Mouse (Mus musculus) limb, embryonic 10.5 days (tissue): ENCODE results near the gene Ctns. TPM values are rescaled to one million over a fixed set of nuclear protein-coding genes. Genes with fewer than 3 reads are reported as not detected.

Source experiments
- DNase-seq: peaks from one replicate; pipeline ENCODE4 v3.0.0-alpha.2; 2017; ENCODE audit warnings: low spot score
- H3K27ac ChIP-seq: fragments of 300-500 bp; sonication (generic); 2 replicates; pipeline ENCODE4 v1.5.1; 2016; ENCODE audit warnings: mild to moderate bottlenecking
- H3K27me3 ChIP-seq: fragments of 300-500 bp; sonication (generic); 2 replicates; pipeline ENCODE4 v1.6.1; 2016; ENCODE audit warnings: low read depth, mild to moderate bottlenecking; ENCODE audit not compliant: poor library complexity, severe bottlenecking
- H3K36me3 ChIP-seq: fragments of 300-500 bp; sonication (generic); 2 replicates; pipeline ENCODE4 v1.6.1; 2016; ENCODE audit warnings: mild to moderate bottlenecking, moderate library complexity
- H3K4me1 ChIP-seq: fragments of 300-500 bp; sonication (generic); 2 replicates; pipeline ENCODE4 v1.6.1; 2016
- H3K4me3 ChIP-seq: fragments of 300-500 bp; sonication (generic); 2 replicates; pipeline ENCODE4 v1.5.1; 2016; ENCODE audit warnings: mild to moderate bottlenecking, moderate library complexity
- H3K9me3 ChIP-seq: fragments of 300-500 bp; sonication (generic); replicated peaks from 2 replicates; pipeline ENCODE4 v1.6.1; 2016; ENCODE audit warnings: mild to moderate bottlenecking
- WGBS: fragments of 180-500 bp; shearing (Covaris S2); methylation state at CpG from one replicate; pipeline ENCODE4 v1.1.7; 2016; 5-methylcytosine and 5-hydroxymethylcytosine counted together
- polyA plus RNA-seq: library from polyadenylated mRNA; unstranded; fragments of >200 nt; fragmentation: Nextera tagmentation; extraction: Ambion mirVana; gene quantifications from 2 replicates; pipeline ENCODE4 v1.2.1, GENCODE M21; 2016

Ctns gene
- polyA plus RNA-seq: 16.7 and 21.0 TPM in 2 replicates

GRCm38 (mm10) chr11:73198603-73199229, at the start of gene Ctns:
TSS of gene Ctns (minus strand) at chr11:73199042.
- H3K27ac ChIP-seq: peak within 1 kb of the TSS; percentile 63; the same call in 1 of the 2 replicates
- H3K27me3 ChIP-seq: no peaks in the 10 kb centered on the region; the same call in 1 of the 2 replicates
- peaks cover 17% of the 10 kb centered on the region for H3K4me1 ChIP-seq
- peak; percentile 86 for DNase-seq
- no peaks in the 10 kb centered on the region for H3K9me3 ChIP-seq
- peak within 1 kb of the TSS; percentile 67 for H3K4me3 ChIP-seq
- WGBS: 2% methylated on average over 22 of the region's 22 CpGs
- H3K36me3 ChIP-seq: 0 out of 2 replicates have a peak, but pooled peaks cover 5% of the 10 kb centered on the region

DNA sequence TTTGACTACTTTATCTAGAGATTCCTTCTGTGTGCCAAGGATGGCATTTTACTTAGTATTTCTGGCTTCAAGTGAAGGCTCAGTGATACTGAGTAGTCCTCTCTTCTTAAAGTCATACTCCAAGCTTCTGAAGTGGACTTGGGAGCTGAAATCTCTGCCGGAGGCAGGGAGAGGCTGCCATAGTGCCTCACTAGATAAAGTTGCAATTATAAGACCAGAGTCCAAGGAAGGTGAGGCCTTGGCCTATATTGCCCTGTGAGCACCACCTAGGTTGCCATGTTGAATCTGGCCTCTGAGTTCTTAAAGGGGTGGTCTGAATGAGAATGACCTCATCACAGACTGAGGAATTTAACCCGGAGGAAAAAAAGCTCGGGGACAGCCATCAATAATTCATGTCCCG, 43.9 kb upstream of the Ctns start:
- no peak for DNase-seq
- 88% methylated on average over 4 of the region's 4 CpGs for WGBS
- no peak overlapping the region for H3K4me3 ChIP-seq
- H3K4me1 ChIP-seq: no peaks in the 10 kb centered on the region
- no peak overlapping the region for H3K27ac ChIP-seq
- H3K36me3 ChIP-seq: no peaks in the 10 kb centered on the region
- no peaks in the 10 kb centered on the region for H3K9me3 ChIP-seq
- no peaks in the 10 kb centered on the region for H3K27me3 ChIP-seq

- no peaks in the 10 kb centered on the region for H3K36me3 ChIP-seq
- no peak overlapping the region for H3K27ac ChIP-seq
- H3K4me1 ChIP-seq: no peaks in the 10 kb centered on the region
- no peaks in the 10 kb centered on the region for H3K27me3 ChIP-seq
- DNase-seq: no peak
- H3K9me3 ChIP-seq: no peaks in the 10 kb centered on the region
- 86% methylated on average over 6 of the region's 6 CpGs for WGBS
- H3K4me3 ChIP-seq: no peak overlapping the region
These were observed 43.4 kb upstream of the Ctns start for GRCm38 (mm10) chr11:73242199-73242598.

DNA sequence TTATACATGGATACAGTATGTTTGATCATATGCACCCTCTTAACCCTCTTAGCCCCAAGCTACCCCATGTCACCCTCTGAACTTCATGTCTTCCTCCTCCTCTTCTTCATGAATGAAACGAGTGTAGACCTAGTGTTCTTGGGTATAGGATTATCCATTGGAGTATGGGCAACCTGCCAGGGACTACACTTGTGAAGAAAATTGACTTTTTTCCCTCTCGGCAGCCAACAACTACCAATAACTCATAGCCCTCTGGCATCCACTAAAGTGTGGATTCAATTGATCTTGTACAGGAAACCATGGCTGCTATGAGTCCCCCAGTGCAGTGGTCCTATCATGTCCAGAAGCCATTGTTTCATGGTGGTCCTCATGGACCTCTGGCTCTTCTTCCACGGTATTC, 37.9 kb upstream of the Ctns start:
- WGBS: 81% methylated on average over 3 of the region's 3 CpGs
- no peak overlapping the region for H3K4me3 ChIP-seq
- H3K9me3 ChIP-seq: no peaks in the 10 kb centered on the region
- DNase-seq: no peak
- H3K27me3 ChIP-seq: no peaks in the 10 kb centered on the region
- no peaks in the 10 kb centered on the region for H3K36me3 ChIP-seq
- H3K27ac ChIP-seq: no peak overlapping the region
- peaks cover 3% of the 10 kb centered on the region; the same call in 1 of the 2 replicates for H3K4me1 ChIP-seq

GRCm38 (mm10) chr11:73235990-73236701, 37.3 kb upstream of the Ctns start:
- WGBS: 52% methylated on average over 5 of the region's 5 CpGs
- no peak for DNase-seq
- H3K9me3 ChIP-seq: no peaks in the 10 kb centered on the region
- H3K4me3 ChIP-seq: no peak overlapping the region
- peaks cover 3% of the 10 kb centered on the region; the same call in 1 of the 2 replicates for H3K4me1 ChIP-seq
- H3K27ac ChIP-seq: 0 out of 2 replicates have a peak overlapping the region, but pooled peaks have one; percentile 30
- H3K36me3 ChIP-seq: no peaks in the 10 kb centered on the region
- no peaks in the 10 kb centered on the region for H3K27me3 ChIP-seq

- no peak for DNase-seq
- Histone ChIP-seq H3K27ac (no peak within 1 kb of the TSS), H3K27me3 (no peaks in the 10 kb centered on the region), H3K4me3 (no peak within 1 kb of the TSS), H3K4me1 (peaks cover 3% of the 10 kb centered on the region; the same call in 1 of the 2 replicates), H3K36me3 (no peaks in the 10 kb centered on the region), H3K9me3 (no peaks in the 10 kb centered on the region; the same call in 1 of the 2 replicates)
- 90% methylated on average over 5 of the region's 5 CpGs for whole genome bisulfite sequencing
These were observed 35.1 kb upstream of the Ctns start, which contains the start of gene Trpv1 for GRCm38 (mm10) chr11:73233992-73234391. TSS of gene Trpv1 (plus strand) at chr11:73234292.

DNA sequence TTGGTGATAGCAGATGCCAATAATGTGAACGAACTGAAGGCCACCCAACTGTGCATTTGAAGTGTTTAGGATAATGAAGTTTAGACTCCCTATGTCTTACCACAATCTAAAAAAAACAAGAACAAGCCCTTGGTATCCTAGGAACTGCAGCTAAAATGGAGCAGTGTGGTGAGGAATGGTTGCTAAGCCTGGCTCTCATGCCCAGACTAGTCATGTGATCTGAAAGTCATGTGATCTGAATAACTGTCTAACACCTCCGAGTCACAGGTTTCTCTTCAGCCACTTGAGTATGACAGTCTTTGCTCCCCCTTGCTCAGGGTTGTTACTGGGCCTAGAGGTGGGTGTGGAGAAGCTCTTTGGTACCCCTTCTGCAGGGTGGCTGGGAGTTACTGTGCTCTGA, 33.7 kb upstream of the Ctns start:
- Histone ChIP-seq H3K4me3 (no peak overlapping the region), H3K27me3 (no peaks in the 10 kb centered on the region), H3K9me3 (no peaks in the 10 kb centered on the region; the same call in 1 of the 2 replicates), H3K36me3 (no peaks in the 10 kb centered on the region), H3K4me1 (peaks cover 3% of the 10 kb centered on the region; the same call in 1 of the 2 replicates), H3K27ac (no peak overlapping the region)
- DNase-seq: no peak
- WGBS: 59% methylated on average over 2 of the region's 2 CpGs

GRCm38 (mm10) chr11:73230081-73230480, 31.2 kb upstream of the Ctns start:
- H3K9me3 ChIP-seq: no peaks in the 10 kb centered on the region; the same call in 1 of the 2 replicates
- WGBS: 93% methylated on average over 5 of the region's 5 CpGs
- no peaks in the 10 kb centered on the region for H3K4me1 ChIP-seq
- DNase-seq: no peak
- no peaks in the 10 kb centered on the region for H3K27me3 ChIP-seq
- H3K27ac ChIP-seq: no peak overlapping the region
- H3K4me3 ChIP-seq: no peak overlapping the region
- no peaks in the 10 kb centered on the region for H3K36me3 ChIP-seq

DNA sequence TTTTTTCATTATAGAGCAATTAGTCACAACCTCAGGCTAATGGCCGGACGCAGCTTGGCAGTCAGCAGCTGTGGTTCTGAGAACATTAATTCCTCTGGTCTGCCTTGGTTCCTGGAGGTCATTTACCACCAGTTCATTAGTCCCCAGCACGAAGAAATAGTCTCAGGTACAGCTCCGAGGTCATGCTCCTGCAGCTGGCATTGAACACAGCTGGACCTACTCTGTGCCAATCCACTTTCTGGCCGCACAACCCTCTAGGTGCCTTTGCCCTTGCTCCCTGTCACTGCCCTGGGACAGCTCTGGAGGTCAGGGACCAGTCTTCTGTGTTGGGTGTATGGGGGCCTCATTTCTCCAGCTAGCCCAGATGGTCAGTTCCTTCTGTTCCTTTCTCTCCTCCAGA, 30.0 kb upstream of the Ctns start:
- no peak for DNase-seq
- no peaks in the 10 kb centered on the region for H3K36me3 ChIP-seq
- no peak overlapping the region for H3K4me3 ChIP-seq
- no peaks in the 10 kb centered on the region for H3K27me3 ChIP-seq
- no peak overlapping the region for H3K27ac ChIP-seq
- 83% methylated on average over 5 of the region's 5 CpGs for WGBS
- H3K4me1 ChIP-seq: no peaks in the 10 kb centered on the region
- no peaks in the 10 kb centered on the region; the same call in 1 of the 2 replicates for H3K9me3 ChIP-seq

DNA sequence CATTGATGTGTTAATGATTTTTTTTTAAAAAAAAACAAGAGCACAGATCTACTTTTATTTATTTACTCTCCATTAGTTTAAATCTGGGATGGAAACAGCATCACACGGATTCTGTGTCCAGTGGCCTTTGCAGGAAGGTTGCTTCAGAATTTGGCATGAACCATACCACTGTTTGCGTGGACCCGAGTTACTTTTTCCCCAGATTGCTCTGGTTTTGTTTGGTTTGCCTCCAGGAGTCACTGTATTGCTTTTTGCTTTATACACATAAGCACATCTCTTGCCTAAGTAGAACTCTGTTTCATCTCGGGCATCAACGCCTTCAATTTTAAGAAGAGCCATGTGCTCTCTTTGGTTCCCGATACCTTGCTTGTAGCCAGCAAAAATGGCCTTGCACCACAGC, 27.0 kb upstream of the Ctns start:
- DNase-seq: no peak
- Histone ChIP-seq H3K36me3 (no peaks in the 10 kb centered on the region), H3K4me3 (no peak overlapping the region), H3K4me1 (no peaks in the 10 kb centered on the region), H3K9me3 (no peaks in the 10 kb centered on the region; the same call in 1 of the 2 replicates), H3K27ac (no peak overlapping the region), H3K27me3 (no peaks in the 10 kb centered on the region)
- WGBS: 94% methylated on average over 6 of the region's 6 CpGs

GRCm38 (mm10) chr11:73223966-73224365, 25.1 kb upstream of the Ctns start:
- no peaks in the 10 kb centered on the region; the same call in 1 of the 2 replicates for H3K9me3 ChIP-seq
- H3K27ac ChIP-seq: no peak overlapping the region
- no peaks in the 10 kb centered on the region for H3K4me1 ChIP-seq
- WGBS: 79% methylated on average over 2 of the region's 2 CpGs
- no peaks in the 10 kb centered on the region for H3K36me3 ChIP-seq
- no peaks in the 10 kb centered on the region for H3K27me3 ChIP-seq
- DNase-seq: no peak
- H3K4me3 ChIP-seq: no peak overlapping the region

GRCm38 (mm10) chr11:73222846-73223245, 24.0 kb upstream of the Ctns start:
- Histone ChIP-seq H3K4me1 (no peaks in the 10 kb centered on the region), H3K27ac (no peak overlapping the region), H3K4me3 (no peak overlapping the region), H3K36me3 (no peaks in the 10 kb centered on the region), H3K9me3 (no peaks in the 10 kb centered on the region), H3K27me3 (no peaks in the 10 kb centered on the region)
- 39% methylated on average over 5 of the region's 5 CpGs for WGBS
- DNase-seq: no peak

DNA sequence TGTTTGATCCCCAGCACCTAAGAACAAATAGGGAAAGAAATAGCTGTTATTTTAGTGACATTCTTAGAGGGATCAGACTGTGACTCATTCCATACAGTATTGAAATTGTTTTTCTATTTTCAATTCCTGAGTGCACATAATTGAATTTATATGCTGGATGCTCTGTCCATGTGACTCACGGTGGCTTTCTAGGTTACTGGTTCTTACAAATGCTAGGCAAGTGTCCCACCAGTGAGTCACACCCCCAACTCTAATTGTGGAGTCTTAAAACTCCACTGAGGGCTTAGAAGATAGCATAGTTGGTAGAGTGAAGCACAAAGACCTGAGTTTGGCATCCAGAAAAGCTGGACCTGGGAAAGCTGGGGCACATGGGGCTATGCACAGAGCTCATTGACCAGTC, 21.8 kb upstream of the Ctns start:
- DNase-seq: no peak
- 86% methylated on average over 1 of the region's 1 CpGs for WGBS
- Histone ChIP-seq H3K27ac (no peak overlapping the region), H3K27me3 (no peaks in the 10 kb centered on the region), H3K4me1 (no peaks in the 10 kb centered on the region), H3K9me3 (no peaks in the 10 kb centered on the region), H3K4me3 (no peak overlapping the region), H3K36me3 (no peaks in the 10 kb centered on the region)
